Mouse (Mus musculus) ES-E14 (cell line): Measurements from ENCODE around the gene Dhdh.
"Not testable (repeated sequence)": the region's sequence is repeated elsewhere in the genome, so short reads cannot be mapped to it uniquely, and the experiment has no call there.

Experiments
- CHD2 ChIP-seq: IDR thresholded peaks from 2 replicates; pipeline ENCODE4 v1.6.1; 2014; ENCODE audit warnings: mild to moderate bottlenecking, low read depth, low read length, inconsistent platforms
- MAFK ChIP-seq: IDR thresholded peaks from 2 replicates; pipeline ENCODE4 v1.6.1; 2014; ENCODE audit warnings: mild to moderate bottlenecking, low read depth, low read length, inconsistent platforms; ENCODE audit not compliant: insufficient read depth
- ZC3H11A ChIP-seq: IDR thresholded peaks from 2 replicates; pipeline ENCODE4 v1.6.1; 2012; ENCODE audit warnings: low read depth, mild to moderate bottlenecking, inconsistent platforms, low read length, borderline replicate concordance

GRCm38 (mm10) chr7:45527169-45527568 is 38.6 kb upstream of the Dhdh start:
- TF ChIP-seq ZC3H11A, CHD2, MAFK: not testable (repeated sequence)
